Mouse (Mus musculus) limb, embryonic 10.5 days (tissue): ENCODE results near the gene Hvcn1. TPM values are rescaled to one million over a fixed set of nuclear protein-coding genes. Genes with fewer than 3 reads are reported as not detected.

ENCODE experiments used
- DNase-seq: peaks from one replicate; pipeline ENCODE4 v3.0.0-alpha.2; 2017; ENCODE audit warnings: low spot score
- H3K27ac ChIP-seq: fragments of 300-500 bp; sonication (generic); 2 replicates; pipeline ENCODE4 v1.5.1; 2016; ENCODE audit warnings: mild to moderate bottlenecking
- H3K27me3 ChIP-seq: fragments of 300-500 bp; sonication (generic); 2 replicates; pipeline ENCODE4 v1.6.1; 2016; ENCODE audit warnings: low read depth, mild to moderate bottlenecking; ENCODE audit not compliant: poor library complexity, severe bottlenecking
- H3K36me3 ChIP-seq: fragments of 300-500 bp; sonication (generic); 2 replicates; pipeline ENCODE4 v1.6.1; 2016; ENCODE audit warnings: mild to moderate bottlenecking, moderate library complexity
- H3K4me1 ChIP-seq: fragments of 300-500 bp; sonication (generic); 2 replicates; pipeline ENCODE4 v1.6.1; 2016
- H3K4me3 ChIP-seq: fragments of 300-500 bp; sonication (generic); 2 replicates; pipeline ENCODE4 v1.5.1; 2016; ENCODE audit warnings: mild to moderate bottlenecking, moderate library complexity
- H3K9me3 ChIP-seq: fragments of 300-500 bp; sonication (generic); replicated peaks from 2 replicates; pipeline ENCODE4 v1.6.1; 2016; ENCODE audit warnings: mild to moderate bottlenecking
- WGBS: fragments of 180-500 bp; shearing (Covaris S2); methylation state at CpG from one replicate; pipeline ENCODE4 v1.1.7; 2016; 5-methylcytosine and 5-hydroxymethylcytosine counted together
- polyA plus RNA-seq: library from polyadenylated mRNA; unstranded; fragments of >200 nt; fragmentation: Nextera tagmentation; extraction: Ambion mirVana; gene quantifications from 2 replicates; pipeline ENCODE4 v1.2.1, GENCODE M21; 2016

The Hvcn1 gene
- polyA plus RNA-seq, 1 experiment from 2014 or later = 9.6 TPM

DNA sequence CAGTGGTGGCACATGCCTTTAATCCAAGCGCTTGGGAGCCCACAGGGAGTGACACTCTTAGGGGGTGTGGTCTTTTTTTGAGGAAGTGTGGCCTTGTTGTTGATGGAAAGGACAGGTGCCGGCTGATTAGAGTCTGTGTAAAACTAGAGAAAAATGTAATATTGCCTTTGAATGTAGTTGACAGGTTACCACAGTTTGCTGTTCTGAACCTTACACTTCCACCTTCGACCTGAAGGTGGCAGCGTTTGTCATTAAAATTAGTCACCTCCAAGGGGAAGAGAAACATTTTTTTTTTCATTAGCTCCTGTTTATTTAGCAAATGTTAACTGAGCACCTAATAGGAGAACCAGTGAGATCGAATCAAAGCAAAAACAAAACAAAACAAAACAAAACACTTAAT, 61.3 kb downstream of the Hvcn1 start:
- Histone ChIP-seq H3K4me3 (no peak overlapping the region), H3K4me1 (peaks cover 12% of the 10 kb centered on the region)
- DNase-seq = peak; percentile 56

DNA sequence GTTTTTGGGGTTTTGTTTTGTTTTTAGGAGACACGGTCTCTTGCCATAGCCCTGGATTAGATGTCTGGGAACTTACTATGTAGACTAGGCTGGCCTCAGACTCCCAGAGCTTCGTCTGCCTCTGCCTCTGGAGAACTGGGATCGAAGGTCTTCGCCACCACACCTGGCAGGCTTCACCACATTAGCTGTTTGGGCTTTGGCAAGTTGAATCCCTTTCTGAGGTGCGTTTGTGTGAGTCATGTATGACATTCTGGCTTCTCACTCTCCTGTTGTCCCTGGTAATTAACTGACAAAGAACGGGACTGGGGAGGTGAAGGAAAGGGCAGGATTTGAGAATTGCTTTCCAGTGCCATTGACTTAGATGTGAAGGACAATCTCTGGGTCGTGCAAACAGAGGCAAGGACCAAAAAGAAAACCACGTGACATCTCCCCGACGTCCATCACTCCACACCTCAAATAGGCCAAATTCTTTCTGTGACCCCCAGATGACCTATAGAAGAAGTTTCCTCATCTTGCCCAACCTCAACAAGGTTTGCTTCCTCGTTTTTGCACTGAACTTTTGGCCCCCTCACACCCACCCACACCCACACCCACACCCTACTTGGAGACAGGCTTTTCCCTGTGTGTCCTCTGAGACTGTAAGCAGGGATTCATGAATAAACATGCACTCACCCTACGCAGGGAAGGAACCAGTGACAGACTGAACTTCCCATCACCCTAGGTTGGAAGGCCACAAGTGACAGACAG, 62.4 kb downstream of the Hvcn1 start:
- Histone ChIP-seq H3K36me3 (no peaks in the 10 kb centered on the region), H3K9me3 (no peaks in the 10 kb centered on the region), H3K27me3 (no peaks in the 10 kb centered on the region), H3K27ac (no peak overlapping the region), H3K4me3 (no peak overlapping the region), H3K4me1 (peaks cover under 1% of the 10 kb centered on the region)
- WGBS = 63% methylated on average over 12 of the region's 12 CpGs
- DNase-seq = no peak

More for the DNA sequence above, 61.3 kb downstream of the Hvcn1 start:
- Histone ChIP-seq H3K27me3 (no peaks in the 10 kb centered on the region), H3K9me3 (no peaks in the 10 kb centered on the region), H3K27ac (no peak overlapping the region), H3K36me3 (no peaks in the 10 kb centered on the region)
- 33% methylated on average over 5 of the region's 5 CpGs for WGBS

DNA sequence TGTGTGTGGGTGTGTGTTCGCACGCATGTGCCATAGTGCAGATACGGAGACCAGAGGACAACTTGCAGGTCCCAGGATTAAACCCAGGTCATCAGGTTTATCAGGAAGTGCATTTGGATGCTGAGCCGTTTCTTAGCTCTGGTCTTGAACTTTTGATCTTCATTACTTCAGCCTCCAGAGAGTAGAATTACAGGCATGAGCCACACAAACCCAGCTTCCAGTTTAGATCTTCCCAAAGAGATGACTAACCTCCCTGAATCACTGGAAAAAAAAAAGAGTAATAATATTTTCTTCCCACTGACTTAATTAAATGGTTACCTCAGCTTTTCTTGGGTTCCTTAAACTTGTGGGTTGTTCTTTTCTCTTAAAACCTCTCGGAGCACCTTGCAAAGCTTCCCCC, 66.2 kb downstream of the Hvcn1 start:
- no peaks in the 10 kb centered on the region for H3K9me3 ChIP-seq
- no peak overlapping the region for H3K27ac ChIP-seq
- DNase-seq = no peak
- 84% methylated on average over 5 of the region's 5 CpGs for WGBS
- H3K4me1 ChIP-seq = peaks cover 10% of the 10 kb centered on the region
- H3K36me3 ChIP-seq = no peaks in the 10 kb centered on the region
- H3K4me3 ChIP-seq = no peak overlapping the region
- H3K27me3 ChIP-seq = no peaks in the 10 kb centered on the region

DNA sequence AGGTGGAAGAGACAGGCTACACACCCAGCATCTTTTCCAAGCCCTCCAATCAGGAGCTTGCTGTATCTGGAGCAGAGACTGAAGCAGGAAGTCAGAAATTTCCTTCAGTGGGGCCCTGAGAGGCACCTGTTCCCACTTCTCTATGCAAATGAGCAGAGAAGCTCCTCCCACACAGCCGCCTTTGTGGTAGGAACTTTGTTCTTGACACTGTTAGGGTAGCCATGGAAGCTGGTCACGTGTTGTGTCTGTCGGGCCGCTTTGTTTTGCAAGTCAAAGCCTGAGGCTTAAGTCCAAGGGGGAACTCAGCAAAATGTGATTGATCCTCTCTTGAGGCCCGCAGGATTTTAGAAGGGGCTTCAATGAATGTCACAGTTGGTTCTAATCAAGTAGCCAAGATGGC, 68.2 kb downstream of the Hvcn1 start:
- no peak for DNase-seq
- no peak overlapping the region for H3K4me3 ChIP-seq
- 35% methylated on average over 5 of the region's 5 CpGs for WGBS
- no peaks in the 10 kb centered on the region for H3K9me3 ChIP-seq
- H3K27ac ChIP-seq = no peak overlapping the region
- H3K36me3 ChIP-seq = no peaks in the 10 kb centered on the region
- H3K27me3 ChIP-seq = no peaks in the 10 kb centered on the region
- peaks cover 10% of the 10 kb centered on the region for H3K4me1 ChIP-seq

DNA sequence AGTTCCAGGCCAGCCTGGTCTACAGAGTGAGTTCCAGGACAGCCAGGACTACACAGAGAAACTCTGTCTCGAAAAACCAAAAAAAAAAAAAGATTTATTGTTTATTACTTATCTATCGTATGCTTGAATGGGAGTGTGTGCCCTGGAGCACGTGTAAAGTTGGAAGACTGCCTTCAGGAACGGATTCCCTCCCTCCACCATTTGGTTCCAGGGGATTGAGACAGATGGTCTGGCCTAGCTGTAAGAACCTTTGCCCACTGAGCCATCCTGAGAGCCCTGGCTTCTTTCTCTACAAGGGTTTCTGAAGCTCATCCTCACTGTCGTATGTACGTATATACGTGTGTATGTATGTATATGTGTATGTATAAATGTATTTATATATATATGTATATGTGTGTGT, 72.3 kb downstream of the Hvcn1 start:
- no peak for DNase-seq
- Histone ChIP-seq H3K9me3 (no peaks in the 10 kb centered on the region), H3K27me3 (0 out of 2 replicates have a peak, but pooled peaks cover 11% of the 10 kb centered on the region), H3K4me3 (no peak overlapping the region), H3K36me3 (no peaks in the 10 kb centered on the region), H3K27ac (no peak overlapping the region), H3K4me1 (peaks cover 22% of the 10 kb centered on the region)
- WGBS = 79% methylated on average over 7 of the region's 7 CpGs

DNA sequence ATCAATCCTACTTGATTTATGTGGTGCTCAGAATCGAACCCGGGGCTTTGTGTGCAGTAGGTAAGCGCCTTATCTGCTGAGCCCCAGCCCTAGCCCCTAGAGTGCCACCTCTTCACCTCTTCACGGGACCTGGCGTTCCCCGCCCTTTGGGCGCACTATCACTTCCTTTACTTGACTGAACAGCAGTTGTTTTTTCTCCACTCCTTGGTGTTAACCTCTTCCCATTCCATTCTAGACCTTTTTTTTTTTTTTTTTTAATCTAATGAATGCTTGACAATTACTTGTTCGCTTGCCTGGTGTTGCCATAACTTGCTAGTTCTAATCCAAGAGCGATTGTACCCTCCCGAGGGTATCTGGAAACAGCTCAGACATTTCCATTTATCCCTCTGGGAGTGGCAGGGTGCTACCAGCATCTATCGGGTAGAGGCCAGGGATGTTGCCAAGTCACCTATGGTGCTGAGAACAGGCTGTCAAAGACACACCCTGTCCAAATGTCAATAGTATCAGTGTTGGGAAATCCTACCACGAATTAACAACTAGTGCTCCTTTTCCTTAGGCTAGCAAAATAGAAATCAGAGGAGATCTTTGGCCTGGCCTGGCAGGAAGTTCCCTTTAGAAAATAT, 73.3 kb downstream of the Hvcn1 start:
- DNase-seq = no peak
- 79% methylated on average over 12 of the region's 12 CpGs for WGBS
- 0 out of 2 replicates have a peak, but pooled peaks cover 11% of the 10 kb centered on the region for H3K27me3 ChIP-seq

DNA sequence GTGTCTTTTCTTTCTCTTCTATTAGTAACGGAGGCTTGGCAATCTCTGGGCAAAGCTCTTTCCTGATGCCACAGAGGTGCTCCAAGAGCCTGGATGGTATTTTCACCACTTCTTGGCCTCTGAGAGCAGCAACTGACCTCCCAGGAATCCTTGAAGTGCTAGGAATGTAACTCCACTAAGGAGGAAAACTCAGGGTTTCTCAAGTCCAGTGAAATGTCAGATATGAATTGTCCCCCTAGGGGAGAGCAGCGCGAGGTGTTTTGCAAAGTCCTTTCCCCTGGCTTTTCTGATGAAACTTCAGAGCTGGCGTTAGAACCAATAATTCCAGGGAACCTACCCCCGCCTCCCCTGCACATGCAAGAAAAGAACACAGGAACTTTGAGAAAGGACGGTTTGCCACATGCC, 73.8 kb downstream of the Hvcn1 start:
- 52% methylated on average over 6 of the region's 6 CpGs for WGBS
- DNase-seq = no peak

More for the DNA sequence above, 73.3 kb downstream of the Hvcn1 start:
- Histone ChIP-seq H3K9me3 (no peaks in the 10 kb centered on the region), H3K36me3 (no peaks in the 10 kb centered on the region), H3K4me1 (peaks cover 22% of the 10 kb centered on the region), H3K4me3 (no peak overlapping the region), H3K27ac (no peak overlapping the region)

DNA sequence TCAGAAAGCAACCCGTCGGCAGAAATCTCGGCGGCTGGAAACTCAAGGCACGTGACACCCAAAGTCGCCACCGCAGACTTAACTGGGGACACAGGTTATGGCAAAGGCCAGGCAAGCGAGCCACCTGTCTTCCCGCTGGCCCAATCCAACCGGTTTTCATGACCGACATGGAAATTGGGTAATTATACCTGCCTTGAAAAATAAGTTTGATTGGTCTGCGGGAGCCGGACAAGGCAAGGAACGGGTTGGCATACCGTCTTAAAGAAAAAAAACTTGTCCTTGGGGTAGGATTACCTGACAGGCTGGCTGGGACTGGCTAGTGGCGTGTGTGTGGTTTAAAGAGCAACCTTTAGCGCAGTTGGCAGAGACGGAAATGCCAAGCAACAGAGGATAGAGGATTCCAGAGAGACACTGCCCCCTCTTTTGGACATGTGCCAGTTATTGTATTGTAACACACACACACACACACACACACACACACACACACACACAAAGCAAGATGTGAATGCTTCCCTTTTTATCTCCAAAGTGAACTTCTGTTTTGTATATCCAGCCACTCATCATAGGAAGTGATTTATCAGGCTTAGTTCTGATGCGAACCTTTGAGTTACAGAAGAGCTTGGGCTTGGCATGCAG, 74.3 kb downstream of the Hvcn1 start:
- Histone ChIP-seq H3K9me3 (no peaks in the 10 kb centered on the region), H3K4me3 (peak overlapping the region; percentile 25), H3K4me1 (peaks cover 32% of the 10 kb centered on the region), H3K27me3 (0 out of 2 replicates have a peak, but pooled peaks cover 11% of the 10 kb centered on the region), H3K36me3 (no peaks in the 10 kb centered on the region), H3K27ac (no peak overlapping the region)
- 38% methylated on average over 19 of the region's 19 CpGs for WGBS
- peak; percentile 44 for DNase-seq

More for the DNA sequence above, 73.8 kb downstream of the Hvcn1 start:
- 0 out of 2 replicates have a peak, but pooled peaks cover 11% of the 10 kb centered on the region for H3K27me3 ChIP-seq
- H3K4me3 ChIP-seq = peak overlapping the region; percentile 25
- H3K27ac ChIP-seq = no peak overlapping the region
- H3K4me1 ChIP-seq = peaks cover 27% of the 10 kb centered on the region
- H3K36me3 ChIP-seq = no peaks in the 10 kb centered on the region
- no peaks in the 10 kb centered on the region for H3K9me3 ChIP-seq

DNA sequence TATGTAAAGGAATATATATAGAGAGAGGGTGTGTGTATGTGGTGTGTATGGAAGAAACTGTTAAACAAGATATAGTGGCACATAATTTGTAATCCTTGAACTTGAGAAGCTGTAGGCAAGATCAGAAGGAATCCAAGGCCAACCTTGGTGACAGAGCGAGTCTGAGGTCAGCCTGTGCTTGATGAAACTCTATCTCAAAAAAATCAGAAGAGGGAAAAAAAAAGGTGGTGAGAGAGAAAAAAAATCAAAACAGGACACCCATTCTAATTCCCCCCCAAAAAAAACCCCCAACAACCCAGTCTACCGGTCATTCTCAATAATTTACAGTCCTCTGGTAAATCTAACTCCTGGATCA, 77.2 kb downstream of the Hvcn1 start:
- H3K4me1 ChIP-seq = peaks cover 31% of the 10 kb centered on the region
- H3K9me3 ChIP-seq = no peaks in the 10 kb centered on the region
- H3K27me3 ChIP-seq = 0 out of 2 replicates have a peak, but pooled peaks cover 11% of the 10 kb centered on the region
- DNase-seq = no peak
- H3K27ac ChIP-seq = no peak overlapping the region
- H3K4me3 ChIP-seq = peak overlapping the region; percentile 99
- 36% methylated on average over 2 of the region's 2 CpGs for WGBS
- peaks cover 21% of the 10 kb centered on the region for H3K36me3 ChIP-seq

DNA sequence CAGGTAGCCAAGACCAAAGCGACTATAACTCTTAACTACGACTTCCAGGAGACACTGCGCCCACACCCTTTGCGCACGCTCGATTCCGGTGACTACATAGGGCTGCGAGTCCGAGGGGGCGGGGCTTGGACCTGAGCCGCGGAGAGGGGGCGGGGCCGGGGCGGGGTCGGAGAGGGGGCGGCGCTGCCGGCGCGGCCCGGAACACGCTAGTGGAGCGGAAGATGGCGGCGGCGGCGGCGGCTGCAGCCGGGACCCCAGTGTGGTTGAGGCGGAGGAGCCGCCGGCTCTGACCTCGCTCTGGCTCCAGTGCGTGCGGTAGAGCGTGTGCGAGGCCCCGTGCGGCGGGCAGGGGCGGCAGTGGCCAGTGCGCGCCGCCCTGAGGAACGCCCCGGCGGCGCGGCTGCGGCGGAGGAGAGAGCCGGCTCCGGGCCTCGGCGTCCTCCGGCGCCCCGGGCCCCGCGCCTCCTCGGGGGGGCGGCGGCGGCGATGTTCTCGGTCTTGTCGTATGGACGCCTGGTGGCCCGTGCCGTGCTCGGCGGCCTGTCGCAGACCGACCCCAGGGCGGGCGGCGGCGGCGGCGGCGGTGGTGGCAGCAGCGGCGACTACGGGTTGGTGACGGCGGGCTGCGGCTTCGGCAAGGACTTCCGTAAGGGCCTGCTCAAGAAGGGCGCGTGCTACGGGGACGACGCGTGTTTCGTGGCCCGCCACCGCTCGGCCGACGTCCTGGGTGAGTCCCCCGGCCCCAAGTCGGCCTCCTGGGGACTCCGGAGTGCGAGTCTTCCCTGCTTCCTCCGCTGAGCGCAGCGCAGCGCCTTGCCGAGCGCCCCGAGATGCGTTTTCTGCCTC, 77.8 kb downstream of the Hvcn1 start, which contains the start of gene Pptc7:
TSS of gene Pptc7 (plus strand) at position 183 of the 846 bp plus-strand sequence.
- Histone ChIP-seq H3K9me3 (no peaks in the 10 kb centered on the region), H3K36me3 (peaks cover 27% of the 10 kb centered on the region), H3K27ac (peak within 1 kb of the TSS; percentile 89), H3K27me3 (0 out of 2 replicates have a peak, but pooled peaks cover 11% of the 10 kb centered on the region), H3K4me1 (peaks cover 31% of the 10 kb centered on the region), H3K4me3 (peak within 1 kb of the TSS; percentile 99)
- under 1% methylated on average over 78 of the region's 114 CpGs for WGBS
- DNase-seq = peak; percentile 97

DNA sequence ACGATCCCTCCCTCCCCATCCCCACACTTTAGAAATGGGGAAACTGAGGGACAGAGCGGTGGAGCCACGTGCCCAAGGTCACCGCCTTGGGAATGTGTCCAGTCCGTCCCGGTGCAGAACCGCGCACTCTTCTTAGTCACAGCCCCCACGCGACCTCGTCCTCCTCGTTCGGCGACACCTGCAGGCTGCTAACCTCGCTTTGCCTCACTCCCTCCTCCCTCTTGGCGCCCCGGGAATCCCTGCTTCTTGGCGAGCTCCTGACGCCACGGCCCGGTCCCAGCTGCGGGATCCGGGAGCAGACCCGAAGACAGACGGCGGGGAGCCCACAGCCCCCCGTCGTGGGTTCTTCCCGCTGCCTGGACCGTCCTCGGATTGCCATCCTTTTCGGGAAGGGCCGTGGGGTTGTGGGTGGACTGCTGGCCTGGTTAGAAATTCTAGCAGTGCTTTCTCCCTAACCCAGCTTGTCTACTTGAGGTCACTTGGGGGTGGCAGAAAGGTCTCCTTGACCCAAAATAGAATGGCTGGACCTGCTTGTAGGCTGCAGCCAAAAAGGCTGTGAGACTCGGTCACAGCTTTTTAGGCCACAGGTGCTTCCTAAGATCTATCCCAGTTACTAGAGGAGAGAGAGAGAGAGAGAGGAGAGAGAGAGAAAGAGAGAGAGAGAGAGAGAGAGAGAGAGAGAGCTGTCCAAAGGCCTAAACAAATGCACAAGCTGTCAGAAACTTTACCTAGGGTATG, 78.6 kb downstream of the Hvcn1 start:
- H3K4me1 ChIP-seq = peaks cover 30% of the 10 kb centered on the region

DNA sequence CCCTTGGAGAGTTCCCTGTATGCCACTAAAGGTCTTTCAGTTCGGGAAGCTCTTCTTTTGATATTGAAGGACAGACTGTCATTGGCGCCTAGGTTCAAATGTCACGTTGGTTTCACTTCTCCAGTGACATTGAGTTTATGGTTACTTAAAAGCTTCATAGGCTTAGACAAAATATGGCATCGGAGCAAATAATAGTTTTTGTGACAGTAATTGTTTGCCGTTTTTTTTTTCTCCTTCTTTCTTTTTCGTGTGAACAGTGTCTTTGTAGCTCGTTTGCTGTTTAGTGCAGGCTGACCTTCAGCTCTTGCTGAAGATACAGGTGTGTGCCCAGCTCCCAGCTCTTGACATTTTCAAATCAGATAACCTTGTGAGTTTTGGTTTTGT, 79.2 kb downstream of the Hvcn1 start:
- H3K4me1 ChIP-seq = peaks cover 25% of the 10 kb centered on the region
- DNase-seq = no peak
- no peak overlapping the region for H3K27ac ChIP-seq
- H3K36me3 ChIP-seq = peaks cover 35% of the 10 kb centered on the region
- H3K27me3 ChIP-seq = 0 out of 2 replicates have a peak, but pooled peaks cover 5% of the 10 kb centered on the region
- H3K9me3 ChIP-seq = no peaks in the 10 kb centered on the region
- 55% methylated on average over 7 of the region's 7 CpGs for WGBS
- peak overlapping the region; percentile 99 for H3K4me3 ChIP-seq

More for the DNA sequence above, 78.6 kb downstream of the Hvcn1 start:
- Histone ChIP-seq H3K9me3 (no peaks in the 10 kb centered on the region), H3K27me3 (0 out of 2 replicates have a peak, but pooled peaks cover 11% of the 10 kb centered on the region), H3K27ac (peak overlapping the region; percentile 89), H3K36me3 (peaks cover 35% of the 10 kb centered on the region), H3K4me3 (peak overlapping the region; percentile 99)
- DNase-seq = peak; percentile 66
- 2% methylated on average over 34 of the region's 34 CpGs for WGBS
